Mouse (Mus musculus): Measurements from ENCODE around the gene Bcas1. TPM values are rescaled to one million over a fixed set of nuclear protein-coding genes. Genes with fewer than 3 reads are reported as not detected.

Gene Bcas1
- polyA plus RNA-seq, 1 experiment from 2014 or later, result 8.4 TPM

GRCm38 (mm10) chr2:170306637-170307320 is 120.9 kb downstream of the Bcas1 start:
- H3K4me1 ChIP-seq (ENCODE audit: control insufficient read depth, low read depth, low read length), result no peaks in the 10 kb centered on the region; the same call in 1 of the 2 replicates
- WGBS (ENCODE audit: insufficient replicate concordance), result 31% methylated on average over 9 of the region's 9 CpGs
- no peaks in the 10 kb centered on the region for H3K27me3 ChIP-seq (ENCODE audit: control insufficient read depth, insufficient read depth, low read depth, low read length)
- H3K27ac ChIP-seq (ENCODE audit: low read length), result no peak overlapping the region
- H3K4me2 ChIP-seq (ENCODE audit: low read depth, low read length), result no peak overlapping the region
- no peak overlapping the region for H3K9ac ChIP-seq (ENCODE audit: low read depth, low read length)
- H3K4me3 ChIP-seq (ENCODE audit: low read depth, low read length), result no peak overlapping the region
- H3K9me3 ChIP-seq (replicated peaks; ENCODE audit: control insufficient read depth, low read length), result no peaks in the 10 kb centered on the region
- ATAC-seq (ENCODE audit: low read depth), result no peak
- H3K36me3 ChIP-seq (ENCODE audit: control insufficient read depth, insufficient read depth), result no peaks in the 10 kb centered on the region

DNA sequence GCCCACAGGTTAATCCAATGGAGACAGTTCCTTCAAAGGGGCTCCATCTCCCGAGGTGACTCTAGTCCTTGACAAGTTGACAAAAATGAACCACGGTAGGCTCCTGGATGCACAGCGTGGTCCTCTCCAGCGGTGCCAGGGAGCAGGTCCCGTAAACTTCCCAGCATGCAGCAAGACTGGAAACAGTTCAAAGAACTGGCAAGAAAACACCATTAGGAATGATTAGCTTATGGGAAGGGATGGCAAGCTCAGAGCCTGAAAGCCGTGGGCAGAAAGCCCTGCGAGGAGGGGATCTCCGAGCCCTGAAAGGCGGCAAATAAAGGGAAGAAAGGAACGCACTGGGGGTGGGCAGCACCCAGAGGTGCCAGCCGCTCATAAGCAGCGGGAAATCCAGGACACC is 122.9 kb downstream of the Bcas1 start:
- H3K36me3 ChIP-seq (ENCODE audit: control insufficient read depth, insufficient read depth), result no peaks in the 10 kb centered on the region
- WGBS (ENCODE audit: insufficient replicate concordance), result 73% methylated on average over 12 of the region's 12 CpGs
- no peak overlapping the region for H3K9ac ChIP-seq (ENCODE audit: low read depth, low read length)
- H3K27ac ChIP-seq (ENCODE audit: low read length), result no peak overlapping the region
- H3K4me2 ChIP-seq (ENCODE audit: low read depth, low read length), result no peak overlapping the region
- H3K4me1 ChIP-seq (ENCODE audit: control insufficient read depth, low read depth, low read length), result no peaks in the 10 kb centered on the region; the same call in 1 of the 2 replicates
- no peak overlapping the region for H3K4me3 ChIP-seq (ENCODE audit: low read depth, low read length)
- no peak for ATAC-seq (ENCODE audit: low read depth)
- H3K27me3 ChIP-seq (ENCODE audit: control insufficient read depth, insufficient read depth, low read depth, low read length), result no peaks in the 10 kb centered on the region
- H3K9me3 ChIP-seq (replicated peaks; ENCODE audit: control insufficient read depth, low read length), result no peaks in the 10 kb centered on the region

DNA sequence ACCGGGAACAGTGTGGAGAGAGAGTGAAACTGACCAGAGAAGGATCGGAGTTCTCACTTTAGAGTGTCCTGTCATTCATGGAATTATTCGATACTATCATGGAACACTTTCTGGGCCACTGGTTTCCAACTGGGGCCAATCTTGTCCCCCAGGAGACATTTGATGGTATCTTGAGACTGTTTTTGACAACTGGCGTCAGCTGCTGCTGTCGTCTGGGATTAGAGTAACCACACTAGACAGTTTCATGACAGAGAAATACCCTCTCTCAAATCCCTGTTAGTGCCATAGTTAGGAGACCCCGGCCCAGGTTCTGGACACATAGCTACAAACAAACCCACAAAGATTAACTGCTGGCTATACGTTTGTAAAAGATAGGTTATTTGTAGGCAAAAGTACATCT is 124.0 kb downstream of the Bcas1 start:
- H3K4me2 ChIP-seq (ENCODE audit: low read depth, low read length), result no peak overlapping the region
- ATAC-seq (ENCODE audit: low read depth), result no peak
- H3K27me3 ChIP-seq (ENCODE audit: control insufficient read depth, insufficient read depth, low read depth, low read length), result no peaks in the 10 kb centered on the region
- no peak overlapping the region for H3K4me3 ChIP-seq (ENCODE audit: low read depth, low read length)
- no peak overlapping the region for H3K27ac ChIP-seq (ENCODE audit: low read length)
- H3K4me1 ChIP-seq (ENCODE audit: control insufficient read depth, low read depth, low read length), result no peaks in the 10 kb centered on the region; the same call in 1 of the 2 replicates
- H3K36me3 ChIP-seq (ENCODE audit: control insufficient read depth, insufficient read depth), result no peaks in the 10 kb centered on the region
- H3K9ac ChIP-seq (ENCODE audit: low read depth, low read length), result no peak overlapping the region
- WGBS (ENCODE audit: insufficient replicate concordance), result 66% methylated on average over 7 of the region's 7 CpGs
- no peaks in the 10 kb centered on the region for H3K9me3 ChIP-seq (replicated peaks; ENCODE audit: control insufficient read depth, low read length)

DNA sequence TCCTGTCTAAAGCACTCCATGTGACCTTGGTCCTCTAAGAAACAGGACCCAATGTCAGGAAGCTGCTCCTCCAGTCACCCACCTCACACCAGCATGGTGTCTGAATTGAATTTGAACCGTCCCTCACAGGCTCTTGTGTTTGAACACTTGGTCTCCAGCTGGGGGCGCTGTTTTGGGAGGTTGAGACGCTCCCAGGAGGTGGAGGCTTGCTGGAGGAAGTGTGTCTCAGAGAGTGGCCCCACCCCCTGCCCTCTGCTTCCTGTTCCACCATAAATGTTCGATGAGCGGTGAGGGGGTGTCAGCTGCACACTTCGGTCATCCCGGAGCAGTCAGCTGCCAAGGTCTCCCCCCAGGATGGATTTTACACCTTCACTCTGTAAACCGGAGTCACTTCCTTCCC is 124.8 kb downstream of the Bcas1 start:
- Histone ChIP-seq H3K27ac (ENCODE audit: low read length) (no peak overlapping the region), H3K27me3 (ENCODE audit: control insufficient read depth, insufficient read depth, low read depth, low read length) (no peaks in the 10 kb centered on the region)
- ATAC-seq (ENCODE audit: low read depth), result no peak

More for the DNA sequence above, 124.8 kb downstream of the Bcas1 start:
- H3K4me1 ChIP-seq (ENCODE audit: control insufficient read depth, low read depth, low read length), result no peaks in the 10 kb centered on the region; the same call in 1 of the 2 replicates
- WGBS (ENCODE audit: insufficient replicate concordance), result 56% methylated on average over 8 of the region's 8 CpGs
- no peak overlapping the region for H3K4me3 ChIP-seq (ENCODE audit: low read depth, low read length)
- H3K4me2 ChIP-seq (ENCODE audit: low read depth, low read length), result no peak overlapping the region
- H3K36me3 ChIP-seq (ENCODE audit: control insufficient read depth, insufficient read depth), result no peaks in the 10 kb centered on the region
- H3K9ac ChIP-seq (ENCODE audit: low read depth, low read length), result no peak overlapping the region
- H3K9me3 ChIP-seq (replicated peaks; ENCODE audit: control insufficient read depth, low read length), result no peaks in the 10 kb centered on the region

Other genes with a start within 250 kb of the Bcas1 start
- 18.1 and 27.8 TPM in 2 replicates for gene Pfdn4, start 68.6 kb upstream of the Bcas1 start, polyA plus RNA-seq (2015; fragmentation: Nextera tagmentation; extraction: Ambion mirVana)
- not detected in 2 replicates for gene Cyp24a1, start 69.3 kb upstream of the Bcas1 start, polyA plus RNA-seq (2015; fragmentation: Nextera tagmentation; extraction: Ambion mirVana)
- not detected in 2 replicates for gene 4930470P17Rik, start 174.2 kb upstream of the Bcas1 start, polyA plus RNA-seq (2015; fragmentation: Nextera tagmentation; extraction: Ambion mirVana)

Measured in liver, embryonic 16.5 days (tissue).